Mouse (Mus musculus) liver, embryonic 16.5 days (tissue): ENCODE data around the gene Atg10. TPM values are rescaled to one million over a fixed set of nuclear protein-coding genes. Genes with fewer than 3 reads are reported as not detected.

Experiments
- ATAC-seq: fragments of 200-750 bp; cut with Nextera tagmentation; 2 replicates; pipeline ENCODE4 v1.8.0; 2017; ENCODE audit warnings: low read depth, mild to moderate bottlenecking, moderate number of reproducible peaks, moderate library complexity
- H3K27ac ChIP-seq: fragments of 300-500 bp; sonication (generic); 2 replicates; pipeline ENCODE4 v1.5.1; 2014; ENCODE audit warnings: mild to moderate bottlenecking, low read length
- H3K27me3 ChIP-seq: fragments of 300-500 bp; sonication (generic); 2 replicates; pipeline ENCODE4 v1.6.1; 2014; ENCODE audit warnings: low read depth, low read length, mixed read lengths; ENCODE audit not compliant: control insufficient read depth, insufficient read depth
- H3K36me3 ChIP-seq: fragments of 300-500 bp; sonication (generic); 2 replicates; pipeline ENCODE4 v1.6.1; 2014; ENCODE audit warnings: mild to moderate bottlenecking; ENCODE audit not compliant: control insufficient read depth, insufficient read depth
- H3K4me1 ChIP-seq: fragments of 300-500 bp; sonication (generic); 2 replicates; pipeline ENCODE4 v1.6.1; 2014; ENCODE audit warnings: low read depth, low read length, mixed read lengths; ENCODE audit not compliant: control insufficient read depth
- H3K4me2 ChIP-seq: fragments of 300-500 bp; sonication (generic); 2 replicates; pipeline ENCODE4 v1.6.1; 2014; ENCODE audit warnings: low read depth, low read length, mixed read lengths
- H3K4me3 ChIP-seq: fragments of 300-500 bp; sonication (generic); 2 replicates; pipeline ENCODE4 v1.5.1; 2014; ENCODE audit warnings: low read depth, mild to moderate bottlenecking, low read length
- H3K9ac ChIP-seq: fragments of 300-500 bp; sonication (generic); 2 replicates; pipeline ENCODE4 v1.6.1; 2014; ENCODE audit warnings: low read depth, low read length
- H3K9me3 ChIP-seq: fragments of 300-500 bp; sonication (generic); replicated peaks from 2 replicates; pipeline ENCODE4 v1.6.1; 2016; ENCODE audit warnings: low read length; ENCODE audit not compliant: control insufficient read depth
- WGBS: fragments of 180-500 bp; shearing (Covaris S2); extraction: QIAGEN DNeasy Blood & Tissue Kit; methylation state at CpG from one replicate; pipeline ENCODE4 v1.1.7; 2014; ENCODE audit not compliant: insufficient replicate concordance; 5-methylcytosine and 5-hydroxymethylcytosine counted together
- polyA plus RNA-seq: library from polyadenylated mRNA; unstranded; fragments of >200 nt; fragmentation: Nextera tagmentation; extraction: Ambion mirVana; gene quantifications from 2 replicates; pipeline ENCODE4 v1.2.1, GENCODE M21; 2015

Atg10 gene
- polyA plus RNA-seq, 1 experiment from 2014 or later, result 2.7 TPM

DNA sequence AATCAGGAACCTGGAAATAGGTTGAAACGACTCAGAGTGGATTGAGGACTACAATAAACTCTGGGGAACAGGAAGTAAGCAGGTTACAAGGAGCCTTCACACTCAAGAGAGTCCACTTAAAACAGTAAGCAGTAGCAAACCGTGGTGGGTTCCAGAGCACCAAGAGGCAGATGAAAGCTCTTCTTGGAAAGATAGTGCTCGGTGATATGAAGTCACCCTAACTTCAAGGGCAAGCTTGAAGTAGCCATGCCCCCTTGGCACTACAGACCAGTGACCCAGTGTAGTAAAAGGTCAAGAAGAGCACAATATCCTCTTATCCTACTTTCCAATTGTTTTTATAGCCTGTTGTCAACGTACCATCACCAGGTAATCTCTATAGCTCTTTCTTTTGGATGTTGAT lies 2.1 kb downstream of the Atg10 start:
- Histone ChIP-seq H3K4me3 (no peak overlapping the region), H3K36me3 (no peaks in the 10 kb centered on the region)
- ATAC-seq, result no peak

DNA sequence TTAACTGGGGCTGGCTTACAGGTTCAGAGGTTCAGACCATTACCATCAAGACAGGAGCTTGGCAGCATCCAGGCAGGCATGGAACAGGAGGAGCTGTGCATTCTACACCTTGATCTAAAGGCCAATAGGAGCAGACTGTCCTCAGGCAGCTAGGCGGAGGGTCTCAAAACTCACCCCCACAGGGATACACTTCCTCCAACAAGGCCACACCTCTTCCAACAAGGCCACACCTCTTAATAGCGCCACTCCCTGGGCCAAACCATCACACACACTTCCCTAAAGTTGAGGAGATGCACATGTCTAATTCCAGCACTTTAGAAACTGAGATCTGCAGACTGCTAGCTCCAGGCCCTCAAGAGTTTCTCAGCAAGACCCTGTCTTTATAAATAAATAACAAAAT lies 6.1 kb downstream of the Atg10 start:
- no peak overlapping the region for H3K4me2 ChIP-seq
- H3K9ac ChIP-seq, result no peak overlapping the region
- no peaks in the 10 kb centered on the region for H3K4me1 ChIP-seq
- no peak overlapping the region for H3K4me3 ChIP-seq
- H3K27me3 ChIP-seq, result no peaks in the 10 kb centered on the region
- no peak for ATAC-seq
- no peaks in the 10 kb centered on the region for H3K9me3 ChIP-seq
- no peak overlapping the region for H3K27ac ChIP-seq
- no peaks in the 10 kb centered on the region for H3K36me3 ChIP-seq
- 65% methylated on average over 2 of the region's 2 CpGs for WGBS

More for the DNA sequence above, 2.1 kb downstream of the Atg10 start:
- no peaks in the 10 kb centered on the region for H3K9me3 ChIP-seq
- H3K27ac ChIP-seq, result no peak overlapping the region
- peaks cover 6% of the 10 kb centered on the region for H3K4me1 ChIP-seq
- 50% methylated on average over 4 of the region's 4 CpGs for WGBS
- H3K9ac ChIP-seq, result no peak overlapping the region
- H3K4me2 ChIP-seq, result no peak overlapping the region
- no peaks in the 10 kb centered on the region for H3K27me3 ChIP-seq

DNA sequence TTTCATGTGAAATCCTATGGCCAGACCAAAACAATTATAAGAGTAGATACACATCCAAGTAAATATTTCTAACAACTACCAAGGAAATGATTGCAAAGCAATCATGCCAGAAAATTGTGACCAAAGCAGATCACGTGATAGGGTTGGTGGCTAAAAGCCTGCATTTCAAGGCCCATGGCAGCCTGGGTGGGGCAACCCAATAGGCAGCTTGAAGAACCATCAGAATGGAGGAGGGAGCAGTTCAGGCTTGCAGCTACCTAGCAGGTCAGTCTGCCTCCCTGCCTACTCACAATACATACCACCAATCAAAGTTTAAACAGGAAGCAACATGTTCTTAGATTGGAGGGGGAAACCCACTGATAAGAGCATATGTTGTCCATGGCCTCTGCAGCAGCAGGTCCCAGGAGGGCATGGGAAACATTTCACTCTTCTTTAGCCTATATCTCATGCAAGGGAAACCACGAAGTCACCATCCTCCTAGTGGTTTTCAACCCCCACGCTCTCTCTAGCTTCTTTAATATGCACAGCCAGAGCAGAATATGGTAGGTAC lies 7.0 kb downstream of the Atg10 start:
- Histone ChIP-seq H3K36me3 (no peaks in the 10 kb centered on the region), H3K27me3 (no peaks in the 10 kb centered on the region), H3K27ac (no peak overlapping the region), H3K4me3 (no peak overlapping the region), H3K4me1 (no peaks in the 10 kb centered on the region), H3K9me3 (no peaks in the 10 kb centered on the region), H3K9ac (no peak overlapping the region), H3K4me2 (no peak overlapping the region)
- WGBS, result 34% methylated on average over 3 of the region's 3 CpGs
- no peak for ATAC-seq

DNA sequence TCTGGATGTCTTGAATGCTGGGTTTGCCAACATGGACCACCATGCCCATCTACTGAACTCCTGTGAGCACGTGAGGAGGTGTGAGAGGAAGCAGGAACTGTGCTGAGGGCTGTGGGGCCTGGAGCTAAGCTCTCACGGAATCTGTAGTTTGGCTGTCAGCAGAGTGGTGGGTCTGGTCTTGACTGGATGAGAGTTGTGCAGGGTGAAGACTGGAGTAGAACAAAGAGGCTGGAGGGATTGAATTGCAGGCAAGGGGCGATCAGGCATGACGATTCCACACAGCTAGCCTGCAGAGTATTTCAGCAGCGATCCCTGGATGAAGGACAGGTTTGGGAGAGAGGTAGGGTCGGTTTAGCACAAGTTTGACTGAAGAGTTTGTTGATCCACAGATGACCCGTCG lies 10.8 kb downstream of the Atg10 start:
- no peak for ATAC-seq
- WGBS, result 75% methylated on average over 8 of the region's 8 CpGs
- H3K36me3 ChIP-seq, result no peaks in the 10 kb centered on the region
- H3K4me2 ChIP-seq, result no peak overlapping the region
- no peaks in the 10 kb centered on the region for H3K9me3 ChIP-seq
- no peaks in the 10 kb centered on the region for H3K27me3 ChIP-seq
- no peak overlapping the region for H3K9ac ChIP-seq
- no peak overlapping the region for H3K27ac ChIP-seq
- no peak overlapping the region for H3K4me3 ChIP-seq
- H3K4me1 ChIP-seq, result no peaks in the 10 kb centered on the region

DNA sequence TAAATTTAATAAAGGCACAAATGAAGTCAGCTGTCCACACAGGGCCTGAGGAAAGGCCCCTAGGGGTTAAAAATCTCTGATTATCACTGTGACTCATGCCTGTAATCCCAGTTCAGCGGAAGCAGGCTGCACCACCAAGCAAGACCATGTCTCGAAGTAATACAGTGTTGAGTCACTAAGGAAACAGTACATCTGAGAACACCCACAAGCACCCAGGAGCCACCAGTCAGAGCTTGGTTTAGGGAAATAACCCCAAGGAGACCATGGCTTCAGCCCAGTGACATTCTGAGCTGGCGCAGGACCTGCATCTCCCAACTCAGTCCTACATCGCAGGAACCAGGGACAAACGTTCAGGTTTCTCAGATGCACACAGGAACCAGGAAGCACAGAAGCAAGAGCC lies 17.5 kb downstream of the Atg10 start:
- Histone ChIP-seq H3K9ac (no peak overlapping the region), H3K27ac (no peak overlapping the region), H3K4me2 (no peak overlapping the region), H3K36me3 (no peaks in the 10 kb centered on the region), H3K4me3 (no peak overlapping the region), H3K27me3 (no peaks in the 10 kb centered on the region), H3K9me3 (no peaks in the 10 kb centered on the region), H3K4me1 (no peaks in the 10 kb centered on the region)
- no peak for ATAC-seq
- 71% methylated on average over 5 of the region's 5 CpGs for WGBS

DNA sequence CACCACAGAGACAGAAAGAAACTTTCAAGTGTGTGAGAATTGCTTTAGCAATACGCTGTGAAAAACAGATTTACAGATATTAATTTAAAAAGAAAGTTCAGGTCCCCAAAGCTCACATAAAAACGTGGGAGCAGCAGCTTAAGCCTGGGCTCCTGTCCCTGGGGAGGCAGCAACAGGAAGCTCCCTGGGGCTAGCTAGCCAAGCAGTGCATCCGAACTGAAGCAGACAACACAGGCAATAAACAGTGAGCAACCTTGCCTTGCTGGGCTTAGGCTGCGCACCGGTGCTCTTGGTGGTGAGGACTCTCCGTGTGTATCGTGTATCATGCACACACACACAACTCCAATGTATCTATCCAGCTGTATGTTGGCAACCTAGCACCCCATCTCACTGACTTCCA lies 21.2 kb downstream of the Atg10 start:
- H3K36me3 ChIP-seq, result no peaks in the 10 kb centered on the region
- no peak overlapping the region for H3K27ac ChIP-seq
- H3K9ac ChIP-seq, result no peak overlapping the region
- no peak overlapping the region for H3K4me3 ChIP-seq
- ATAC-seq, result no peak
- H3K4me1 ChIP-seq, result no peaks in the 10 kb centered on the region
- 68% methylated on average over 7 of the region's 7 CpGs for WGBS
- no peaks in the 10 kb centered on the region for H3K9me3 ChIP-seq
- H3K27me3 ChIP-seq, result no peaks in the 10 kb centered on the region
- H3K4me2 ChIP-seq, result no peak overlapping the region

DNA sequence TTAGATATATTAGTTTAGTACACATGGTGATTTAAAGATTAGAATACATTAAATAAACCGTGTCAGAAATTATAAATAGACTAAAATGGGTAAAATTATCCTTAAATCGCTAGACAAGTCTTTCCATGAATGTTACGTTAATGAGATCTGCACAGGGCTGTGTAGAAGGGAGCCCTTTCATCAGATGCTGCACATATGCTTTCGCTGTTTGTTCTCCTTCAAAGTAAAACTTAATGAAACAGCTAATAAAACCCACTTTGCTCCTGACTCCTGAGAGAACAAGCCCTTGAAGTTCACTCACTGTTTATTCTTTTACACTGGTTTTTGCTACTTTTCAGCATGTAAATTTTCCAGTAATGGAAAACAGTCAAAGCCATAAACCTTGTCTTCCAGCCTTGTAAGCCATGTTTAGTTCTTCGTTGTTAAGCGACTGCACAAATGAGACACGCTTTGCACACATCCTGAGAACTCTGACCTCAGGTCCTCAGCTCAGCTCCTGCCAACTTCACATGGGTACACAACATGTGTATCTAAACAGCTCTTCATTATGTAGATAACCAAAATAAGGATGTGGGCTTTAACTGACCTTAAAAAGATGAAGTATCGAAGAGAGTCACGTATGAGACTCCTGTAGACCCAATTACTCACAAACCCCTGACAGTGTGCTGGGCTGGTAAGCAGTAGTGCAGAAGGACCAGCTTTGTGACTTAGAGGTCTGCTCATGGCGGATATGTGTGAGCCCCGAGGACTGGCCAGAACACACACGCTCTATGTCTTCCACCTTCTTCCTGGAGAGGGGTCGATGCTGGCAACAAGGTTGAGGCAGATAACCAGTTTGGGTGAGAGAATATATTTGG lies 36.2 kb downstream of the Atg10 start:
- Histone ChIP-seq H3K4me2 (no peak overlapping the region), H3K9me3 (no peaks in the 10 kb centered on the region), H3K27ac (no peak overlapping the region), H3K27me3 (no peaks in the 10 kb centered on the region), H3K9ac (no peak overlapping the region), H3K4me3 (no peak overlapping the region), H3K4me1 (no peaks in the 10 kb centered on the region), H3K36me3 (no peaks in the 10 kb centered on the region)
- WGBS, result 76% methylated on average over 13 of the region's 13 CpGs
- ATAC-seq, result no peak

DNA sequence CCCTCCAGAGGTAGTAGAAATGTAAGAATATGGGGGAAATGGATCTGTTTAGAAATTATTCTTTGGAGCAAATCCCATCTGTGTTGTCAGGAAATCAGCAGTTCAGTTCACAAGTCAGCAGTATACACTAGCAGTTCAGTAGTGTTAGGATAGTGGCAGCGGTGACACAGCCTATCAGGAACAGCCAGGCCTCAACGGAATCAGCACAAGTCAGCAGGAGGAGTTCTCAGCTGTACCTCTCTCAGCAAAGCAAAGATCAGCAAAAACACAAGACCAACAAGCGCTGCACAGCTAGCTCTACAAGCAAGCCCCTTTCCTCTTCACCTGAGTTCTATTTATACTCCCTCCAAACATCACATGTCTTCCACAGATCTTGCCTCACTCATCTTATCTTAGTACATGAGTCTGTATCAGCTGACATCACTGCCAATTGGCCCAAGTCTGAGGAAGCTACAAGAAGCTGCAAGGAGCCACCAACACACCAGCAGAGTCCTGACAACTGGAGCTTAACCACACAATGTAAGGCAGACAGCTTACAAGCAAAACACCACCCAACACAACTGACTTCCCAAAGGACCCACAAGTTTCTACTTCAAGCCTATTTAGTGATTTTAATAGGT lies 38.4 kb downstream of the Atg10 start:
- Histone ChIP-seq H3K27ac (no peak overlapping the region), H3K9me3 (no peaks in the 10 kb centered on the region), H3K36me3 (no peaks in the 10 kb centered on the region), H3K27me3 (no peaks in the 10 kb centered on the region), H3K4me2 (no peak overlapping the region), H3K9ac (no peak overlapping the region), H3K4me3 (no peak overlapping the region), H3K4me1 (no peaks in the 10 kb centered on the region)
- peak; percentile 67 for ATAC-seq
- WGBS, result 47% methylated on average over 3 of the region's 3 CpGs

DNA sequence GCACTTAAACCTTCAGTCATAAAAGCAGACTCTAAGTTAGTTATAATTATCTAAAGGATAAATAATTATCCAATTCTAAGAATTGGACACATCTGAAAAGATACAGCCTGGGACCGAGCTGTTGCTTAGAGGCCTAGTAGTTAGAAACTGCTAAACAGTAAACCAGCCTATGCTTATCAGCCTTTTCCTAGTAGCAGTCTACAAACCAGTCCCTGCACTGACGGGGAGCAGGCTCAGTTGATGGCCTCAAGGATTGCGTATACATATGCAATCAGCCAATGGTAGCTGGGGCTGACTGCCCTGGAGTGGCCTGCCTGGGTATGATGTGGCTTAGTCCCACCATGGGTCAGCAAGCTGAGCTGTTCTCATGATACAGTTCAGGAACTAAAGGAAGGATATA lies 39.5 kb downstream of the Atg10 start:
- WGBS, result 23% methylated on average over 3 of the region's 3 CpGs
- peak; percentile 62 for ATAC-seq

More for the DNA sequence above, 39.5 kb downstream of the Atg10 start:
- Histone ChIP-seq H3K4me2 (no peak overlapping the region), H3K9ac (no peak overlapping the region), H3K36me3 (no peaks in the 10 kb centered on the region), H3K27ac (no peak overlapping the region), H3K4me1 (no peaks in the 10 kb centered on the region), H3K4me3 (no peak overlapping the region), H3K9me3 (no peaks in the 10 kb centered on the region), H3K27me3 (no peaks in the 10 kb centered on the region)
